Mouse (Mus musculus) midbrain, embryonic 13.5 days (tissue): ENCODE results near the gene Phc1. TPM values are rescaled to one million over a fixed set of nuclear protein-coding genes. Genes with fewer than 3 reads are reported as not detected.
"Not testable (repeated sequence)": the region's sequence is repeated elsewhere in the genome, so short reads cannot be mapped to it uniquely, and the experiment has no call there.

Experiments used
- ATAC-seq: fragments of 200-750 bp; cut with Nextera tagmentation; 2 replicates; pipeline ENCODE4 v1.8.0; 2017; ENCODE audit warnings: mild to moderate bottlenecking, moderate TSS enrichment, moderate library complexity
- H3K27ac ChIP-seq: fragments of 300-500 bp; sonication (generic); 2 replicates; pipeline ENCODE4 v1.5.1; 2015; ENCODE audit warnings: inconsistent platforms, mild to moderate bottlenecking, moderate library complexity
- H3K27me3 ChIP-seq: fragments of 300-500 bp; sonication (generic); 2 replicates; pipeline ENCODE4 v1.6.1; 2015; ENCODE audit warnings: mild to moderate bottlenecking, inconsistent platforms
- H3K36me3 ChIP-seq: fragments of 300-500 bp; sonication (generic); 2 replicates; pipeline ENCODE4 v1.6.1; 2015; ENCODE audit warnings: mild to moderate bottlenecking, inconsistent platforms
- H3K4me1 ChIP-seq: fragments of 300-500 bp; sonication (generic); replicated peaks from 2 replicates; pipeline ENCODE4 v1.6.1; 2015; ENCODE audit warnings: inconsistent platforms
- H3K4me2 ChIP-seq: fragments of 300-500 bp; sonication (generic); replicated peaks from 2 replicates; pipeline ENCODE4 v1.6.1; 2015; ENCODE audit warnings: moderate library complexity, mild to moderate bottlenecking, inconsistent platforms
- H3K4me3 ChIP-seq: fragments of 300-500 bp; sonication (generic); replicated peaks from 2 replicates; pipeline ENCODE4 v1.5.1; 2015; ENCODE audit warnings: mild to moderate bottlenecking, inconsistent platforms
- H3K9ac ChIP-seq: fragments of 300-500 bp; sonication (generic); replicated peaks from 2 replicates; pipeline ENCODE4 v1.6.1; 2015; ENCODE audit warnings: mild to moderate bottlenecking, inconsistent platforms
- H3K9me3 ChIP-seq: fragments of 300-500 bp; sonication (generic); 2 replicates; pipeline ENCODE4 v1.6.1; 2016; ENCODE audit warnings: mild to moderate bottlenecking, inconsistent platforms
- WGBS: fragments of 180-500 bp; shearing (Covaris S2); methylation state at CpG from one replicate; pipeline ENCODE4 v1.1.7; 2015; 5-methylcytosine and 5-hydroxymethylcytosine counted together
- polyA plus RNA-seq: library from polyadenylated mRNA; unstranded; fragments of >200 nt; fragmentation: Nextera tagmentation; extraction: Ambion mirVana; gene quantifications from 2 replicates; pipeline ENCODE4 v1.2.1, GENCODE M21; 2015

Phc1 gene
- polyA plus RNA-seq, 1 experiment from 2014 or later, result 37.7 TPM

DNA sequence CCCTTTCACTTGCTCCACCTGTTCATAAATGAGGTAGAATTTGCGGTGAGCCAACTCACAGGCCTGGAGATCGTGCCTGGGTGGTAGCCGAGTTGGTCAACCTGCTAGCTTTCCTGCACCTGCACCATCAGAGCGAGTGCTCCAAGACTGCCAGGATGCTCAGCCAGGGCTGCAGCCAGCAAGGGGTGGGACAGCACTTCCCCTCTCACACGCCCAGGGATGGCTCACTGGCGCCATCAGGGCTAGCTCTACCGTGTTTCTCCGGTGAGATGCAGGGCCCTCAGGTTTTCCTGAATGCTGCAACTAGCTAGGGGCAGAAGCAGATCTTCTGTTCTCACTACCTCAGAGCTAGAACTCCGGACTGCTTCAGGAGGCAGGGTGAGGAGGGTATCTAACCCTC is 15.5 kb upstream of the Phc1 start:
- 65% methylated on average over 9 of the region's 9 CpGs for WGBS
- no peak overlapping the region for H3K4me3 ChIP-seq
- H3K9me3 ChIP-seq, result no peaks in the 10 kb centered on the region
- no peak overlapping the region for H3K4me2 ChIP-seq
- H3K27me3 ChIP-seq, result no peaks in the 10 kb centered on the region
- no peak for ATAC-seq
- no peaks in the 10 kb centered on the region for H3K36me3 ChIP-seq
- H3K27ac ChIP-seq, result no peak overlapping the region
- no peaks in the 10 kb centered on the region for H3K4me1 ChIP-seq
- no peak overlapping the region for H3K9ac ChIP-seq

DNA sequence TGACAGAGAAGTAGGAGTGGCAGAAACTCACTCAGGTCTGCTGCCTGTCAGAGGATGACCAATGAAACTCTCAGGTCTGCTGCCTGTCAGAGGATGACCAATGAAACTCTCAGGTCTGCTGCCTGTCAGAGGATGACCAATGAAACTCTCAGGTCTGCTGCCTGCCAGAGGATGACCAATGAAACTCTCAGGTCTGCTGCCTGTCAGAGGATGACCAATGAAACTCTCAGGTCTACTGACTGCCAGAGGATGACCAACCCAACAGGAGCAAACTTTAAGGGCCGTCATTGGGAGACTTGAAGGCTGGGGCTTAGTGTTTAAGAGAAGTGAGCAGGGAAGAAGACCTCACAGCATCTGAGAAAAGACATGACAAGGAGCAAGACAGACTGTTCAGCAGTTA is 7.0 kb upstream of the Phc1 start:
- WGBS, result 68% methylated on average over 1 of the region's 1 CpGs
- H3K9ac ChIP-seq, H3K27ac ChIP-seq, H3K4me2 ChIP-seq, H3K9me3 ChIP-seq, H3K4me3 ChIP-seq, H3K36me3 ChIP-seq, ATAC-seq, H3K27me3 ChIP-seq: not testable (repeated sequence)
- peaks cover 11% of the 10 kb centered on the region; the same call in 1 of the 2 replicates for H3K4me1 ChIP-seq

DNA sequence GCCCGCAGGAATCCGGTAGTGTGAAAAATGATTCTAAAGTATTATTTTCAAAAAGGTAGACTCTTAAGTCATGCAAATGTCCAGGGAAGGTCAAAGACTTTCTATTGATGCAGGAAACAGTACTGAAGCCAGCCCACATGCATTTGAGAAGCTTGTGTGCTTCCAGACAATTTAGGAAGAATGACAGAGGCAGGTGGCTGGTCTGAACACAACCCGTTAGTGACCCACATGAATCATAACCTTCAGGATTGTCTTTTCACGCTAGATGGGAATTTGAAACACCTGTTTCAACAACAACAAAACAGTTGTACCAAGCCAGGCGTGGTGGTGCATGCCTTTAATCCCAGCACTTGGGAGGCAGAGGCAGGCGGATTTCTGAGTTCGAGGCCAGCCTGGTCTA is 6.0 kb upstream of the Phc1 start:
- 88% methylated on average over 7 of the region's 7 CpGs for WGBS
- no peak for ATAC-seq
- no peaks in the 10 kb centered on the region for H3K9me3 ChIP-seq

DNA sequence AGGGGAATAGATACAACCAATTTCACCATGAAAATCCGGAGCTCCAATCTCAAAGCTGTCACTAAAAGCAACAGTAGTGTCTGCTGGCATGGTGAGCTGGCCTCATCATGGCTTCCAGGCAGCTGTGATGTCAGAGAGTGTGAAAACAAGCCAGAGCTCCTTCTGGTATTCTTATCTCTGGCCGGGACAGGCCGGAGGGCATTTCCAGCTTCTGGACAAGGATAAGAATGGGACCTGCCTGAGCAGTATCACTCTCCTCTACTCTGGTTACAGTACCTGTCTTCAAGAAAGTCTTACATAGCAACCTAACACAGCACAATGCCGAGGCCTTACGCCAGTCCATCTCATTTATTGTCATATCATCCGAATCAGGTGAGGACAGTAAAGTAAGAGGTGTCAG is 5.4 kb upstream of the Phc1 start:
- no peaks in the 10 kb centered on the region for H3K27me3 ChIP-seq
- no peak overlapping the region for H3K4me2 ChIP-seq
- WGBS, result 89% methylated on average over 6 of the region's 6 CpGs
- no peak; the same call in 1 of the 2 replicates for ATAC-seq
- H3K9ac ChIP-seq, result no peak overlapping the region
- H3K4me3 ChIP-seq, result no peak overlapping the region
- peaks cover 20% of the 10 kb centered on the region for H3K4me1 ChIP-seq
- H3K27ac ChIP-seq, result no peak overlapping the region
- H3K36me3 ChIP-seq, result no peaks in the 10 kb centered on the region
- H3K9me3 ChIP-seq, result no peaks in the 10 kb centered on the region

More for the DNA sequence above, 6.0 kb upstream of the Phc1 start:
- H3K27ac ChIP-seq, result no peak overlapping the region
- H3K27me3 ChIP-seq, result no peaks in the 10 kb centered on the region
- no peaks in the 10 kb centered on the region for H3K36me3 ChIP-seq
- H3K4me2 ChIP-seq, result no peak overlapping the region
- peaks cover 13% of the 10 kb centered on the region for H3K4me1 ChIP-seq
- no peak overlapping the region for H3K4me3 ChIP-seq
- H3K9ac ChIP-seq, result no peak overlapping the region

DNA sequence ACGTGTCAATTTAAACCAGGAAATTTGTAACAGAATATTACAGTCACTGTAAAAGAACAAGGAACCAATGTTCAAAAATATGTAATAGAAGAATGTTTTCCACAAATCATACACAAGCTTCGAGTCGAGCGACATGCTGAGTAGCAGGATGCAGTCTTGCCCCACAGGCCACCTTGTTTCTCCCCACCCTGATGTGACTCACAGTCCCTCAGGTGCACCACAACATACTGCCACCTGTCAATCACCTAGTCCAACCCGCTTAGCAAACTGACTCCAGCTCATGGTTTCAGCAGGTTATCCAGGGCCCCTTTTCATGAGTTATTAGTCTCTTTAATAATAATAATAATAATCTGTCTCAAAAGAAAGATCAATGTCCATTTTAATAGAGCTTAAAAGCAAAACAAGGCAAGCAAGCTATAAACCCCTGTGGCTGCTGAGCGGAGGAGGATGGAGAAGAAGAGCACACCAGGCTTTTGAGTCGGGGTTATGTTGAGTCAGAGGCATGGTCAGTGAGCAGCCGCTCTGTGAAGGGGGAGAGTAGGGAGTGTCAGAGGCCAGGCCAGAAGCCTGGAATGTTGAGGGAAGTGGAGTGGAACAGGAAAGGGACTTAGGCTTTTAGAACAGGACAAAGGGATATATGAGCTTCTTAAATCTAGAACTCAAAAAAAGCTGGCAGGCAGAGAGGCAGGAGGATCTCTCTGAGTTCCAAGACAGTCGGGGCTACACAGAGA is 4.2 kb upstream of the Phc1 start:
- no peak for ATAC-seq
- H3K4me3 ChIP-seq, result no peak overlapping the region
- no peaks in the 10 kb centered on the region for H3K36me3 ChIP-seq
- H3K9me3 ChIP-seq, result no peaks in the 10 kb centered on the region
- H3K27ac ChIP-seq, result no peak overlapping the region
- peaks cover 20% of the 10 kb centered on the region for H3K4me1 ChIP-seq
- WGBS, result 46% methylated on average over 9 of the region's 9 CpGs
- 0 out of 2 replicates have a peak overlapping the region, but pooled peaks have one; percentile 25 for H3K9ac ChIP-seq
- no peak overlapping the region for H3K4me2 ChIP-seq
- no peaks in the 10 kb centered on the region for H3K27me3 ChIP-seq

DNA sequence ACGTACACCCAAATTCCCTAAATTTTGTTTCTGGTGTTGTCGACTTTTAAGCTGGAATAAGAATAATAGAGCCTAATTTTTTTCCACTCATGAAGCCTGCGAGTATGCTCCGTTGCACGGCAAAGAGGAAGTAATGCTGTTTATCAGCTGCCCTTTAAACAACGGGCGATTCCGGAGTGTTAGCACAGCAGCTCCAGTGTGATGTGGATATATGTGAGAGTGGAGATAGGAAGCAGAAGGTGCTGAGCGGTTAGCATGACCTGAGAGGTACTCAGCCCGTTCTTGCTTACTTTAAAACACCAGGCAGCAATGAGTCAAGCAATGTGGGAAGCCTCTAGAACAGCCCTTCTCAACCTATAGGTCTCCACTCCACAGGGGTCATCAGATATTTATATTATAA is 3.4 kb upstream of the Phc1 start:
- Histone ChIP-seq H3K27ac (no peak overlapping the region), H3K9me3 (no peaks in the 10 kb centered on the region), H3K9ac (no peak overlapping the region), H3K36me3 (no peaks in the 10 kb centered on the region), H3K4me2 (no peak overlapping the region), H3K4me1 (peaks cover 22% of the 10 kb centered on the region), H3K4me3 (no peak overlapping the region), H3K27me3 (no peaks in the 10 kb centered on the region)
- 71% methylated on average over 10 of the region's 10 CpGs for WGBS
- no peak for ATAC-seq

DNA sequence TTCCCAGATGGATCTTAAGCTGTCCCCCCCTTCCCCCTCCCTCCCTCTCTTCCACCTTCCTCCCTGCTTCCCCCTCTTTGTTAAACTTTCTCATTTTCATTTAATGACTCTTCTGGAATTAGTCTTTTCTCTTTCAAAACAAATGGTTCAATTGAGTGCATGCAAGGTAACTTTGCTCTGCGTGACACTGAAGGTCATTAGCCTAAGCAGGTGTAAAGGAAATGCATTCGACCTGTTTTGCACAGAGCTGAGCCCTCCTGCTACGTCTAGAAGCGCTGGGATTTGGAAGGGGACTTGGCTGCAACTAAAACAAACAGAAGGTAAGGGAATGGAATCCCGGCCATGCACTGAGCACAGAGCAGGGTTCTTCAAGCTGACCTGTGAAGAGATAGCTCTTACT is 1.8 kb upstream of the Phc1 start:
- no peak overlapping the region for H3K9ac ChIP-seq
- no peaks in the 10 kb centered on the region for H3K36me3 ChIP-seq
- H3K4me1 ChIP-seq, result peaks cover 38% of the 10 kb centered on the region
- ATAC-seq, result no peak
- H3K4me3 ChIP-seq, result no peak overlapping the region
- no peak overlapping the region for H3K4me2 ChIP-seq
- H3K27ac ChIP-seq, result no peak overlapping the region
- H3K27me3 ChIP-seq, result no peaks in the 10 kb centered on the region
- 34% methylated on average over 5 of the region's 5 CpGs for WGBS
- H3K9me3 ChIP-seq, result no peaks in the 10 kb centered on the region

DNA sequence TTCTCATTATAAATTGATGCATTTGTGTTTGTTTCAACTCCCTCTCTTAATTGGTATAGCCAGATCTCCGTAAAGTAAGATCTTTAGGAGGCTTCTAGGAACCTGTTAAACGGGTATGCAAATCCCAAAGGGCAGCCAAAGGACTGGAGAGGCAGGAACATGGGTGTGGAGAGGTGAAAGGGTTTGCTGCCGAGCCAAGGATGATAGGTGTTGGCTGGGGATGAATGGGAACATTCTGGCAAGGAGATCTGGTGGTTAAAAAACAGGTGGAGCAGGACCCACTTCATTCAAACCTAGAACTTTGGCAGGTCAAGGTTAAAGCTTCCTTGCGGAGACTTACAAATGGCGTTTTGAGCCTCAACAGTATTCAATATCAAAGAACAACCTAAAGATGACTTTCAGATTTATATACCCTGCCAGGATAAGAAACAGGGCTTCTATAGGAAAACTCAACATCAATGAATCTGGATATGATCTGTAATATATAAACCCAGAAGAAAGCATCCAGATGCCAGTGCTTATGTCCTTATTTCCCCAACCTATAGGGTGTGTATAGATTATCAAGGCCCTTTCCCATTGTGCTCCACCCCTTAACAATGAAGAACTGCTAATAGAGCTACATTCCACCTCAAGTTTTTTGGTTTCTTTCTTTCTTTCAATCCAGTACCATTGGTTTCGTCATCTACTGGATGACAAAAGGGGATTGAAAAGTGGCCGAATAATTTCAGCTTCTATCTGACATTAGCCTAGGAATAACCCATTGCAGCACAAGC is 863 bp upstream of the Phc1 start:
- peak overlapping the region; percentile 83; the same call in 1 of the 2 replicates for H3K9ac ChIP-seq
- peak overlapping the region; percentile 57 for H3K4me2 ChIP-seq
- H3K27me3 ChIP-seq, result no peaks in the 10 kb centered on the region
- H3K4me3 ChIP-seq, result peak overlapping the region; percentile 76
- peaks cover 45% of the 10 kb centered on the region for H3K4me1 ChIP-seq
- H3K27ac ChIP-seq, result peak overlapping the region; percentile 98
- H3K36me3 ChIP-seq, result peaks cover 4% of the 10 kb centered on the region
- no peak for ATAC-seq
- no peaks in the 10 kb centered on the region for H3K9me3 ChIP-seq
- 39% methylated on average over 7 of the region's 7 CpGs for WGBS

DNA sequence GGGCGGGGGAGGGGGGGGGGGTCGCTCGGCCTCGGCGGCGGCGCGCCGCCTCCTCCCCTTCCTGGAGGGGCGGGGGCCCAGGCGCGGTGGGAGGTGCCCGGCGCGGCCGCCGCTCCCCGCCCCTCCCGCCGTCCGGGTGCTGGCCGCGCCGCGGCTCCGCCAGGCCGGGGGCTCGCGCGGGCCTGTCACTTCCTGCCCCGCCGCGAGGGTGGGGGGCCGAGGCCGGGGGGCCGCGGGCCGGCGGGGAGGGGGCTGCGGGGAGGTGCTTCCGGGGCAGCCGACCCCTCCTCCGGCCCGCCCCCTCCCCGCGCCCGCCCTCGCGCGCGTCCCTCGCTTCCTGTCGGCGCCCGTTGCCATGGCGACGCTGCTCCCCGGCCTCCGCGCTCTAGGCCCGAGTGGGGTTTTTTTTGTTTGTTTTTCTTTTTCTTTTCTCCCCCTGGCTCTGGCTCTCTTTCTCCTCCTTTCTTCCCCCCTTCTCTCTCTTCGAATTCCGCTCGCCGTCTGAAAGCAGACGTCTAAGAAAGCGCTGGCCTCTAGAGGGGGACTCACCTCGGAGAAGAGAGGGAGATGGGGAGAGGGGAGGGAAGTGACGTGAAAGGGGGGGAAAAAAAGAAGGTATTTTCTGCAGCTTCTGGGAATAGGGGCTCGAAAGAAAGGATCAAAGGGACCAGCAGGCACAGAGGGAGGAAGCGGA is 566 bp downstream of the Phc1 start:
- Histone ChIP-seq H3K9me3 (no peaks in the 10 kb centered on the region), H3K27ac (peak overlapping the region; percentile 98), H3K27me3 (no peaks in the 10 kb centered on the region), H3K36me3 (peaks cover 14% of the 10 kb centered on the region), H3K4me3 (peak overlapping the region; percentile 76), H3K9ac (peak overlapping the region; percentile 83), H3K4me1 (peaks cover 35% of the 10 kb centered on the region), H3K4me2 (peak overlapping the region; percentile 82)
- peak; percentile 88 for ATAC-seq
- under 1% methylated on average over 33 of the region's 71 CpGs for WGBS

DNA sequence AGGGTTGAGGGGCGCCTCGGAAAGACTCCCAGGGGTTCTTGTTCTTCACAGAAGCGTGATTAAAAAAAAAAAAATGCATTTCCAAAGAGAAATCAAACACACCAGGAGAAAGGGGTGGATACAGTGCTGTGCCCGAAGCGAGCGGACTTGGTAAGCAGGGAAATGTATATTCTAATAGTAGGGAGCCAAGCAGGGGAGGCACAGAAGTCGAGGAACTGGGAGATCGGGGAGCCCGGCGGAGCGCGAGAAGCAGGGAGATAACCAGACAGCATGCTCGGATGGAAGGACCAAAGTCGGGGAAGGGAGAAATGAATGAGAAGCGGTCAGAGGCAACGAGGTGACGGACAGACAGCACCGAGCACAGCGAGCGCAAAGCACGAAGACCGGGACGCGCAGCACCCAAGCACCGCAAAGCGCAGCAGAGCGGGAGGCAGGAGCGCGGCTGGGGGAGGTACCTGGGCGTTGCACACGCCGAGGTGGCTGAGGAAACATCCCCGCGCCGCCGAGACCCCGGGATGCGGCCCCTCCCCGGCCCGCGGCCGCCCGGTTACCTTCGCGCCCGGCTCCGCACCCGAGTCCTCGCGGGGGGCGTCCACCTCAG is 1.2 kb downstream of the Phc1 start:
- H3K27ac ChIP-seq, result peak overlapping the region; percentile 98
- peak overlapping the region; percentile 76 for H3K4me3 ChIP-seq
- peak; percentile 84 for ATAC-seq
- peak overlapping the region; percentile 82 for H3K4me2 ChIP-seq
- H3K9me3 ChIP-seq, result no peaks in the 10 kb centered on the region
- H3K36me3 ChIP-seq, result peaks cover 21% of the 10 kb centered on the region
- H3K27me3 ChIP-seq, result no peaks in the 10 kb centered on the region
- peaks cover 33% of the 10 kb centered on the region for H3K4me1 ChIP-seq
- H3K9ac ChIP-seq, result peak overlapping the region; percentile 83
- under 1% methylated on average over 33 of the region's 51 CpGs for WGBS

DNA sequence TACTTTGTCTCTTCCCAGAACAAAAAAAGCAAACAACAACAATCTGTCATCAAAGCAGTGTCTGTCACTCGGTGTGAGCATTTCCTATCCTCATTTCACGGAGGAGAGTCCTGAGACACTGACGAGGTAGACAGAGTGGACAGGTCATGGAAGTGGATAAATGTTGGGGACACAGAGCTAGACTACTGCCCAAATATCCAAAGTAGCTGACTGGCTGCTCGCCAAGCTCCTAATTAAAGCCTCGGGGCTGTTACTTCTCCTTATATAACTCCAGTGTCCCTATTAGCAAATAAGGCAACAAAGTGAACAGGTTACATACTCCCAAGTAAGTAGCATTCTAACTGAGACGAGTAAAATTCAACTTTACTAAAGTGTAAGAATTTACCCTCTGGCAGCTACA is 2.8 kb downstream of the Phc1 start:
- peaks cover 36% of the 10 kb centered on the region for H3K36me3 ChIP-seq
- H3K9ac ChIP-seq, result peak overlapping the region; percentile 25; the same call in 1 of the 2 replicates
- H3K27me3 ChIP-seq, result no peaks in the 10 kb centered on the region
- no peak overlapping the region for H3K27ac ChIP-seq
- H3K4me2 ChIP-seq, result 0 out of 2 replicates have a peak overlapping the region, but pooled peaks have one; percentile 21
- WGBS, result 62% methylated on average over 6 of the region's 6 CpGs
- peaks cover 33% of the 10 kb centered on the region for H3K4me1 ChIP-seq
- no peak overlapping the region for H3K4me3 ChIP-seq
- no peak for ATAC-seq
- H3K9me3 ChIP-seq, result no peaks in the 10 kb centered on the region
